Mouse (Mus musculus) thymus, adult 2 months (tissue): ENCODE measurements around the gene Tmem35b. TPM values are rescaled to one million over a fixed set of nuclear protein-coding genes. Genes with fewer than 3 reads are reported as not detected.

Experiments
- DNase-seq: peaks from one replicate; pipeline ENCODE4 v3.0.0; 2021
- H3K27ac ChIP-seq: fragments of 200-500 bp; 2 replicates; pipeline ENCODE4 v1.5.1; 2012; ENCODE audit warnings: low read length, control low read depth; ENCODE audit not compliant: control insufficient read depth, insufficient read depth
- H3K27me3 ChIP-seq: fragments of 200-500 bp; 2 replicates; pipeline ENCODE4 v1.6.1; 2012; ENCODE audit warnings: mild to moderate bottlenecking, low read length, moderate library complexity, mixed read lengths; ENCODE audit not compliant: control insufficient read depth, insufficient read depth
- H3K36me3 ChIP-seq: fragments of 200-500 bp; 2 replicates; pipeline ENCODE4 v1.6.1; 2012; ENCODE audit warnings: mild to moderate bottlenecking, low read length, moderate library complexity; ENCODE audit not compliant: control insufficient read depth, insufficient read depth
- H3K4me1 ChIP-seq: fragments of 200-500 bp; replicated peaks from 2 replicates; pipeline ENCODE4 v1.6.1; 2012; ENCODE audit warnings: low read length; ENCODE audit not compliant: control insufficient read depth, insufficient read depth
- H3K4me3 ChIP-seq: fragments of 200-500 bp; 2 replicates; pipeline ENCODE4 v1.5.1; 2012; ENCODE audit warnings: mild to moderate bottlenecking, low read length, control low read depth, moderate library complexity; ENCODE audit not compliant: control insufficient read depth, insufficient read depth
- CTCF ChIP-seq: fragments of 200-500 bp; IDR thresholded peaks from 2 replicates; pipeline ENCODE4 v1.5.1; 2012; ENCODE audit warnings: mild to moderate bottlenecking, control low read depth, low read length, moderate library complexity, borderline replicate concordance; ENCODE audit not compliant: control insufficient read depth, poor library complexity, insufficient read depth; ENCODE audit errors: extremely low read depth
- POLR2A ChIP-seq: fragments of 200-500 bp; IDR thresholded peaks from 2 replicates; pipeline ENCODE4 v1.6.1; 2012; ENCODE audit warnings: mild to moderate bottlenecking, low read length, control low read depth, moderate library complexity; ENCODE audit not compliant: control insufficient read depth, poor library complexity, insufficient read depth; ENCODE audit errors: extremely low read depth
- WGBS: fragments of 180-500 bp; shearing (Covaris S2); methylation state at CpG from one replicate; pipeline ENCODE4 v1.1.7; 2018; 5-methylcytosine and 5-hydroxymethylcytosine counted together
- polyA plus RNA-seq: library from polyadenylated mRNA; depleted of rRNA; stranded (reverse); fragments of >200 nt; gene quantifications from 2 replicates; pipeline ENCODE4 v1.2.3, GENCODE M21; 2012; rRNA removed

The Tmem35b gene
- polyA plus RNA-seq, 1 experiment = 11.9 TPM

- H3K4me3 ChIP-seq = no peak overlapping the region
- DNase-seq = no peak
- H3K27ac ChIP-seq = no peak overlapping the region
- 80% methylated on average over 11 of the region's 11 CpGs for WGBS
- no peaks in the 10 kb centered on the region for H3K27me3 ChIP-seq
- TF ChIP-seq CTCF = no peak
- no peak for TF ChIP-seq POLR2A
- H3K36me3 ChIP-seq = no peaks in the 10 kb centered on the region
- H3K4me1 ChIP-seq = 0 out of 2 replicates have a peak, but pooled peaks cover 6% of the 10 kb centered on the region
Measured at GRCm38 (mm10) chr4:127177961-127178360, 54.5 kb downstream of the Tmem35b start.

- Histone ChIP-seq H3K4me1 (0 out of 2 replicates have a peak, but pooled peaks cover 6% of the 10 kb centered on the region), H3K4me3 (no peak overlapping the region), H3K27ac (no peak overlapping the region), H3K36me3 (no peaks in the 10 kb centered on the region), H3K27me3 (no peaks in the 10 kb centered on the region)
- DNase-seq = no peak
- TF ChIP-seq CTCF (no peak), POLR2A (no peak)
- 46% methylated on average over 9 of the region's 9 CpGs for WGBS
Measured at GRCm38 (mm10) chr4:127178671-127179070, 55.2 kb downstream of the Tmem35b start.

Other genes starting within 250 kb of the Tmem35b start
- gene Zmym4, start 155.6 kb upstream of the Tmem35b start, polyA plus RNA-seq = 7.9 and 8.9 TPM in 2 replicates
- gene Sfpq, start 102.4 kb upstream of the Tmem35b start, polyA plus RNA-seq = 141 and 226 TPM in 2 replicates
- gene Zmym1, start 62.5 kb upstream of the Tmem35b start, polyA plus RNA-seq = 6.2 and 6.3 TPM in 2 replicates
- 6.4 and 8.2 TPM in 2 replicates for gene Zmym6, start 46.3 kb upstream of the Tmem35b start, polyA plus RNA-seq
- gene Dlgap3, start 45.5 kb downstream of the Tmem35b start, polyA plus RNA-seq = 2.6 and 3.6 TPM in 2 replicates
- gene Smim12, start 120.1 kb downstream of the Tmem35b start, polyA plus RNA-seq = 28.9 and 32.5 TPM in 2 replicates
- 8.4 and 13.4 TPM in 2 replicates for gene Gja4, start 190.3 kb downstream of the Tmem35b start, polyA plus RNA-seq
- 1.8 and 2.0 TPM in 2 replicates for gene Gjb3, start 207.2 kb downstream of the Tmem35b start, polyA plus RNA-seq
- gene Gjb4, start 230.4 kb downstream of the Tmem35b start, polyA plus RNA-seq = 0.47 and 0.49 TPM in 2 replicates
- 0.27 and 0.78 TPM in 2 replicates for gene Gjb5, start 234.5 kb downstream of the Tmem35b start, polyA plus RNA-seq